In the genomic region with DNA sequence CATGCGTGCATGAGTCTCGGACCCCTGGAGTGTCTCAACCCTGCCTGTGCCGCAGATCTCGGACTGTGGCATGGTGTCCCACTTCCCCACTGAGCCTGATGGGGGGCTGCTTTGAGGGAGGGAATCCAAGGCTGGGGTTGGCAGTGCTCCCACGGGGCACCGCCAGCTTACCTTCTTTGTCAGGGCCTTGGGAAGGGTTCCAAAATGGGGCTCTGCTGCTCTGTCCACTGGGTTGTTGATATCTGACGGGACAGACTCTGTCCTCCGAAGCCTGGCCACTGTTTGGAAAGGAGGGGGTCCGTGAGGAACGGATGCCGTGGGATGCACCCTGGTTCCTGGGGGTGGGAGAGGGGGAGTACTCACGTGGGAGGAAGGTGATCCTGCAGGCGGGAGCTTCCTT, we compare ENCODE assay signal across 25 mouse cellular contexts. TPM values are rescaled to one million over a fixed set of nuclear protein-coding genes. Genes with fewer than 3 reads are reported as not detected.
DNase-seq lines count a peak whose midpoint lies in the region; ATAC-seq and TF ChIP-seq lines count a peak whose summit lies in the region.
"Had no signal": no experiment of that assay in that cellular context is flagged by ENCODE, and none has a peak within 500 bp of the region (broad histone marks: within the 10 kb centered on the region; RNA-seq: fewer than 3 reads in every experiment).

No protein-coding gene starts in this region.

- no peak overlapping the region for H3K9ac ChIP-seq in hindbrain, postnatal 0 days (replicated peaks; ENCODE audit: low read length)
- no peak overlapping the region for H3K9ac ChIP-seq in hindbrain, embryonic 11.5 days (ENCODE audit: low read depth, low read length)
- H3K9ac ChIP-seq: embryonic facial prominence, embryonic 15.5 days; forebrain, embryonic 12.5 days; heart, embryonic 12.5 days; liver, embryonic 15.5 days; lung, embryonic 14.5 days; midbrain, embryonic 12.5 days had no signal

- TF ChIP-seq POLR2A in brain, embryonic 14.5 days (IDR thresholded peaks at IDR 0.05; ENCODE audit: borderline replicate concordance, extremely low read depth, insufficient read depth, insufficient read length, poor library complexity, severe bottlenecking): no peak

- TF ChIP-seq CTCF in hindbrain, postnatal 0 days (IDR thresholded peaks at IDR 0.05; ENCODE audit: low read depth): no peak
- no peak for TF ChIP-seq CTCF in brain, embryonic 14.5 days (IDR thresholded peaks at IDR 0.05; ENCODE audit: borderline replicate concordance, extremely low read depth, insufficient read depth, insufficient read length)

- H3K9me3 ChIP-seq in hindbrain, postnatal 0 days (ENCODE audit: low read length): no peaks in the 10 kb centered on the region
- no peaks in the 10 kb centered on the region for H3K9me3 ChIP-seq in hindbrain, embryonic 11.5 days (ENCODE audit: control insufficient read depth, low read length)
- H3K9me3 ChIP-seq: embryonic facial prominence, embryonic 15.5 days; forebrain, embryonic 12.5 days; heart, embryonic 12.5 days; liver, embryonic 15.5 days; midbrain, embryonic 12.5 days had no signal

- no peak overlapping the region for H3K4me3 ChIP-seq in hindbrain, postnatal 0 days (ENCODE audit: low read length)
- H3K4me3 ChIP-seq in hindbrain, embryonic 11.5 days (ENCODE audit: low read depth, low read length): no peak overlapping the region
- H3K4me3 ChIP-seq: embryonic facial prominence, embryonic 15.5 days; forebrain, embryonic 12.5 days; gastrocnemius, adult 2 months; heart, adult 2 months; heart, embryonic 12.5 days; liver, embryonic 15.5 days; midbrain, embryonic 12.5 days had no signal

- H3K36me3 ChIP-seq in hindbrain, postnatal 0 days (ENCODE audit: insufficient read depth, low read length): peaks cover 7% of the 10 kb centered on the region; the same call in 1 of the 2 replicates
- H3K36me3 ChIP-seq in hindbrain, embryonic 11.5 days (ENCODE audit: control insufficient read depth, insufficient read depth, low read length): no peaks in the 10 kb centered on the region
- H3K36me3 ChIP-seq: liver, embryonic 15.5 days had no signal

- WGBS in hindbrain, postnatal 0 days: 51% methylated on average over 13 of the region's 13 CpGs
- WGBS in hindbrain, embryonic 11.5 days: 85% methylated on average over 13 of the region's 13 CpGs

- no peaks in the 10 kb centered on the region for H3K27me3 ChIP-seq in hindbrain, postnatal 0 days (ENCODE audit: insufficient read depth, low read length)
- H3K27me3 ChIP-seq in hindbrain, embryonic 11.5 days (ENCODE audit: control insufficient read depth, insufficient read depth, low read length): no peaks in the 10 kb centered on the region
- H3K27me3 ChIP-seq: embryonic facial prominence, embryonic 15.5 days; forebrain, embryonic 12.5 days; heart, embryonic 12.5 days; liver, embryonic 15.5 days; midbrain, embryonic 12.5 days had no signal

- no peak overlapping the region for H3K27ac ChIP-seq in hindbrain, postnatal 0 days
- no peak overlapping the region for H3K27ac ChIP-seq in hindbrain, embryonic 11.5 days (ENCODE audit: low read depth, low read length)
- H3K27ac ChIP-seq: embryonic facial prominence, embryonic 15.5 days; gastrocnemius, adult 2 months; heart, adult 2 months; kidney, postnatal 0 days; liver, embryonic 15.5 days; midbrain, embryonic 12.5 days had no signal

- no peaks in the 10 kb centered on the region for H3K4me1 ChIP-seq in hindbrain, postnatal 0 days (ENCODE audit: insufficient read depth, low read length)
- no peaks in the 10 kb centered on the region for H3K4me1 ChIP-seq in hindbrain, embryonic 11.5 days (replicated peaks; ENCODE audit: control insufficient read depth, insufficient read depth, low read length)
- H3K4me1 ChIP-seq: midbrain, embryonic 12.5 days had no signal

- H3K4me2 ChIP-seq in hindbrain, postnatal 0 days (ENCODE audit: low read depth, low read length): no peak overlapping the region
- no peak overlapping the region for H3K4me2 ChIP-seq in hindbrain, embryonic 11.5 days (replicated peaks; ENCODE audit: low read depth, low read length)
- H3K4me2 ChIP-seq: embryonic facial prominence, embryonic 15.5 days; forebrain, embryonic 12.5 days; heart, embryonic 12.5 days; liver, embryonic 15.5 days; lung, embryonic 14.5 days; midbrain, embryonic 12.5 days had no signal

- DNase-seq in adrenal gland, postnatal 10 days: peak; percentile 48
- DNase-seq in adrenal gland, adult 18-20 months (ENCODE audit: low spot score in 2 of 2): no peak
- DNase-seq in hindbrain, postnatal 0 days (ENCODE audit: low spot score): peak; percentile 30
- no peak for DNase-seq in hindbrain, embryonic 11.5 days (ENCODE audit: low spot score)
- DNase-seq in ovary, adult 18-20 months (ENCODE audit: low spot score): peak; percentile 52
- no peak for DNase-seq in ovary, postnatal 14 days (ENCODE audit: low spot score)
- DNase-seq in brain, embryonic 14.5 days (ENCODE audit: low read depth): peak; percentile 53
- DNase-seq in cerebellum, postnatal 4 days (ENCODE audit: low spot score in 2 of 2): no peak
- DNase-seq: cerebellum, adult 11-12 months; cerebellum, adult 9-11 months; gastrocnemius, adult 2 months; gastrocnemius, postnatal 36 days; heart, adult 2 months; kidney, adult 8-10 months; kidney, postnatal 4 days; lung, embryonic 14.5 days; lung, postnatal 14 days; thymus, postnatal 4 days had no signal

- no peak for ATAC-seq in hindbrain, postnatal 0 days
- no peak for ATAC-seq in hindbrain, embryonic 11.5 days (ENCODE audit: low FRiP score)
- ATAC-seq: intestine, embryonic 16.5 days had no signal

RNA-seq across cellular contexts. Expression of a gene that starts 51.6 kb away (rescaled TPM):
- 100 to 1,000 TPM in 1 of 2 experiments, 10 to 100 TPM in 1; 67.1 to 118 TPM for total RNA-seq in adrenal gland, postnatal 10 days (2021)
- total RNA-seq in adrenal gland, adult 18-20 months (2021): 10 to 100 TPM; 20.9 to 23.1 TPM
- 19.0 and 21.8 TPM in 2 replicates for total RNA-seq in hindbrain, postnatal 0 days (2014; rRNA removed)
- 23.3 and 24.0 TPM in 2 replicates for polyA plus RNA-seq in hindbrain, postnatal 0 days (2015; fragmentation: Nextera tagmentation; extraction: Ambion mirVana)
- polyA plus RNA-seq in hindbrain, embryonic 11.5 days (2014; fragmentation: Nextera tagmentation; extraction: Ambion mirVana): 6.8 and 7.7 TPM in 2 replicates
- 6.1 and 8.8 TPM in 2 replicates for polyA plus RNA-seq in brain, embryonic 14.5 days (2012; rRNA removed)

Comparison
In these comparisons a context has a peak if more than half of its experiments do, and no peak if none do; other contexts are left out.
1. DNase-seq: peak in adrenal gland, postnatal 10 days (single experiment), hindbrain, postnatal 0 days (single experiment), ovary, adult 18-20 months (single experiment) and brain, embryonic 14.5 days (single experiment); none in adrenal gland, adult 18-20 months (0 of 2), hindbrain, embryonic 11.5 days (single experiment), ovary, postnatal 14 days (single experiment) and cerebellum, postnatal 4 days (0 of 2).